Mouse (Mus musculus) heart, postnatal 10 days (tissue): ENCODE results near the gene Xdh. TPM values are rescaled to one million over a fixed set of nuclear protein-coding genes. Genes with fewer than 3 reads are reported as not detected.
A peak's percentile ranks its signal among the peaks of the same experiment; 100 is the strongest.

Experiments used
- DNase-seq, 2 experiments: peaks; one replicate each; pipeline ENCODE4 v3.0.0; 2021
- intact Hi-C: fragments of 180-260 bp; cut with DNase I; formaldehyde crosslinking; loops from one replicate; pipeline ENCODE4 v1.15.1; 2025
- total RNA-seq, 2 experiments: library from RNA; stranded (reverse); gene quantifications; 2 replicates each; pipeline ENCODE4 v1.2.3; 2021

The Xdh gene
- total RNA-seq, 2 experiments from 2014 or later: 7.3 to 18.2 TPM

GRCm38 (mm10) chr17:73944661-73945060, 5.3 kb downstream of the Xdh start:
- no peak for DNase-seq
- intact Hi-C loops: no loop called here

- intact Hi-C loops: no loop called here
- peak in 1 of 2 experiments; percentile 38 for DNase-seq
These were observed 7.6 kb downstream of the Xdh start for GRCm38 (mm10) chr17:73942268-73942962.

- intact Hi-C loops: no loop called here
These were observed 8.2 kb downstream of the Xdh start for GRCm38 (mm10) chr17:73941816-73942215.

GRCm38 (mm10) chr17:73937073-73937472, 12.9 kb downstream of the Xdh start:
- no peak for DNase-seq
- intact Hi-C loops: no loop called here

More at GRCm38 (mm10) chr17:73941816-73942215, 8.2 kb downstream of the Xdh start:
- peak in 1 of 2 experiments; percentile 14 for DNase-seq

GRCm38 (mm10) chr17:73935163-73935562, 14.8 kb downstream of the Xdh start:
- DNase-seq: no peak
- intact Hi-C loops: no loop called here

GRCm38 (mm10) chr17:73934281-73934680, 15.7 kb downstream of the Xdh start:
- DNase-seq: no peak
- intact Hi-C loops: no loop called here

- intact Hi-C loops: no loop called here
- no peak for DNase-seq
These were observed 16.4 kb downstream of the Xdh start for GRCm38 (mm10) chr17:73933616-73934015.

GRCm38 (mm10) chr17:73932497-73933059, 17.4 kb downstream of the Xdh start:
- intact Hi-C loops: no loop called here
- no peak for DNase-seq

- intact Hi-C loops: no loop called here
- no peak for DNase-seq
These were observed 30.5 kb downstream of the Xdh start for GRCm38 (mm10) chr17:73919520-73919919.

- peak in 1 of 2 experiments; percentile 3 for DNase-seq
- intact Hi-C loops: no loop called here
These were observed 31.0 kb downstream of the Xdh start for GRCm38 (mm10) chr17:73918944-73919381.

GRCm38 (mm10) chr17:73918138-73918537, 31.9 kb downstream of the Xdh start:
- intact Hi-C loops: no loop called here
- no peak for DNase-seq

- no peak for DNase-seq
- intact Hi-C loops: no loop called here
These were observed 32.3 kb downstream of the Xdh start for GRCm38 (mm10) chr17:73917713-73918112.

GRCm38 (mm10) chr17:73914730-73915129, 35.3 kb downstream of the Xdh start:
- no peak for DNase-seq
- intact Hi-C loops: no loop called here

GRCm38 (mm10) chr17:73906076-73906475, 43.9 kb downstream of the Xdh start:
- DNase-seq: no peak
- intact Hi-C loops: no loop called here

- intact Hi-C loops: no loop called here
These were observed 44.8 kb downstream of the Xdh start for GRCm38 (mm10) chr17:73905043-73905750.

GRCm38 (mm10) chr17:73903121-73903520, 46.9 kb downstream of the Xdh start:
- no peak for DNase-seq
- intact Hi-C loops: no loop called here

More at GRCm38 (mm10) chr17:73905043-73905750, 44.8 kb downstream of the Xdh start:
- no peak for DNase-seq

- intact Hi-C loops: no loop called here
- no peak for DNase-seq
These were observed 47.8 kb downstream of the Xdh start for GRCm38 (mm10) chr17:73902234-73902636.

GRCm38 (mm10) chr17:73894399-73894798, 55.6 kb downstream of the Xdh start:
- intact Hi-C loops: loop anchor here (5.0 kb wide), 1 partner anchor 78 kb away; no protein-coding TSS in a partner anchor
- no peak for DNase-seq

- no peak for DNase-seq
- intact Hi-C loops: loop anchor here (5.0 kb wide), 1 partner anchor 78 kb away; no protein-coding TSS in a partner anchor
These were observed 56.2 kb downstream of the Xdh start for GRCm38 (mm10) chr17:73893822-73894221.

GRCm38 (mm10) chr17:73893207-73893606, 56.8 kb downstream of the Xdh start:
- no peak for DNase-seq
- intact Hi-C loops: loop anchor here (5.0 kb wide), 1 partner anchor 79 kb away; no protein-coding TSS in a partner anchor

- peak in 1 of 2 experiments; percentile 46 for DNase-seq
- intact Hi-C loops: loop anchor here (2.0 to 5.0 kb wide), 2 partner anchors 81 to 123 kb away; no protein-coding TSS in a partner anchor
These were observed 58.4 kb downstream of the Xdh start for GRCm38 (mm10) chr17:73891590-73891989.
